Mouse (Mus musculus) ES-E14 (cell line): Measurements from ENCODE around the gene Ryr1. TPM values are rescaled to one million over a fixed set of nuclear protein-coding genes. Genes with fewer than 3 reads are reported as not detected.

Experiments
- DNase-seq: peaks from one replicate; pipeline ENCODE4 v3.0.0-alpha.2; 2013; ENCODE audit warnings: low read depth, low spot score
- H3K27ac ChIP-seq: 2 replicates; pipeline ENCODE4 v1.5.1; 2012; ENCODE audit warnings: low read depth, mild to moderate bottlenecking, low read length, moderate library complexity, mixed read lengths; ENCODE audit not compliant: poor library complexity, insufficient read depth, severe bottlenecking
- H3K36me3 ChIP-seq: 2 replicates; pipeline ENCODE4 v1.6.1; 2012; ENCODE audit warnings: mild to moderate bottlenecking, low read length, moderate library complexity, mixed read lengths; ENCODE audit not compliant: control insufficient read depth, poor library complexity, insufficient read depth, severe bottlenecking
- H3K4me1 ChIP-seq, 2 experiments: fragments of 150-350 bp in 1 of 2; sonication (generic) in 1 of 2; 2 replicates each; pipeline ENCODE4 v1.6.1; 2012; ENCODE audit warnings: low read length in 2 of 2, mild to moderate bottlenecking in 1 of 2, mixed read lengths in 1 of 2; ENCODE audit not compliant: control insufficient read depth in 2 of 2, insufficient read depth in 2 of 2, poor library complexity in 1 of 2
- H3K4me3 ChIP-seq, 2 experiments: fragments of 150-350 bp in 1 of 2; sonication (generic) in 1 of 2; 2 replicates each; pipeline ENCODE4 v1.5.1; 2012; ENCODE audit warnings: low read length in 2 of 2, low read depth in 1 of 2, mild to moderate bottlenecking in 1 of 2, mixed read lengths in 1 of 2; ENCODE audit not compliant: insufficient read depth in 1 of 2, poor library complexity in 1 of 2, severe bottlenecking in 1 of 2
- H3K9ac ChIP-seq: 2 replicates; pipeline ENCODE4 v1.6.1; 2012; ENCODE audit warnings: low read depth, mild to moderate bottlenecking, low read length, mixed read lengths; ENCODE audit not compliant: poor library complexity, insufficient read depth, severe bottlenecking
- H3K9me3 ChIP-seq: fragments of 150-350 bp; sonication (generic); 2 replicates; pipeline ENCODE4 v1.6.1; 2012; ENCODE audit warnings: low read depth, mild to moderate bottlenecking, low read length; ENCODE audit not compliant: control insufficient read depth, insufficient read depth
- CHD2 ChIP-seq: IDR thresholded peaks from 2 replicates; pipeline ENCODE4 v1.6.1; 2014; ENCODE audit warnings: mild to moderate bottlenecking, low read depth, low read length, inconsistent platforms
- HCFC1 ChIP-seq: IDR thresholded peaks from 2 replicates; pipeline ENCODE4 v1.6.1; 2012; ENCODE audit warnings: low read length, inconsistent platforms, borderline replicate concordance; ENCODE audit not compliant: insufficient read depth
- MAFK ChIP-seq: IDR thresholded peaks from 2 replicates; pipeline ENCODE4 v1.6.1; 2014; ENCODE audit warnings: mild to moderate bottlenecking, low read depth, low read length, inconsistent platforms; ENCODE audit not compliant: insufficient read depth
- ZC3H11A ChIP-seq: IDR thresholded peaks from 2 replicates; pipeline ENCODE4 v1.6.1; 2012; ENCODE audit warnings: low read depth, mild to moderate bottlenecking, inconsistent platforms, low read length, borderline replicate concordance
- ZNF384 ChIP-seq: IDR thresholded peaks from 2 replicates; pipeline ENCODE4 v1.6.1; 2012; ENCODE audit warnings: low read depth, low read length, inconsistent platforms
- in situ Hi-C, 2 experiments: fragments of 600-800 bp; cut with MboI; formaldehyde crosslinking; loops; one replicate each; pipeline ENCODE4 v1.15.1; 2025; ENCODE audit warnings: low sequenced_read_pairs in 2 of 2, inconsistent platforms in 1 of 2; ENCODE audit not compliant: unreplicated experiment in 2 of 2
- total RNA-seq: library from RNA; depleted of rRNA; stranded (reverse); fragments of 300-350 nt; gene quantifications from 2 replicates; pipeline ENCODE4 v1.2.3, GENCODE M21; 2012

Ryr1 gene
- total RNA-seq, 1 experiment, result 5.1 TPM

GRCm38 (mm10) chr7:29088817-29089216 lies 36.2 kb downstream of the Ryr1 start:
- H3K9ac ChIP-seq, result no peak overlapping the region
- DNase-seq, result no peak
- TF ChIP-seq CHD2 (no peak), ZNF384 (no peak), MAFK (no peak), HCFC1 (no peak), ZC3H11A (no peak)
- in situ Hi-C loops, result no loop called here
- H3K9me3 ChIP-seq, result no peaks in the 10 kb centered on the region
- no peak overlapping the region for H3K27ac ChIP-seq
- H3K36me3 ChIP-seq, result 0 out of 2 replicates have a peak, but pooled peaks cover 3% of the 10 kb centered on the region
- peaks cover 5 to 33% of the 10 kb centered on the region in 2 experiments; a peak in 3 of 4 replicates for H3K4me1 ChIP-seq
- H3K4me3 ChIP-seq, result no peak overlapping the region

- TF ChIP-seq MAFK, result no peak
- no peak for TF ChIP-seq CHD2
- TF ChIP-seq ZC3H11A, result no peak
- no peak for TF ChIP-seq ZNF384
- TF ChIP-seq HCFC1, result no peak
- peak overlapping the region; percentile 50 to 55; a peak in 3 of 4 replicates for H3K4me3 ChIP-seq
- H3K9ac ChIP-seq, result no peak overlapping the region
- no peak for DNase-seq
- in situ Hi-C loops, result no loop called here
- 0 out of 2 replicates have a peak, but pooled peaks cover under 1% of the 10 kb centered on the region for H3K36me3 ChIP-seq
- no peak overlapping the region for H3K27ac ChIP-seq
- H3K9me3 ChIP-seq, result no peaks in the 10 kb centered on the region
- peaks cover 5 to 33% of the 10 kb centered on the region in 2 experiments; a peak in 3 of 4 replicates for H3K4me1 ChIP-seq
These were observed 38.1 kb downstream of the Ryr1 start for GRCm38 (mm10) chr7:29086902-29087301.

- Histone ChIP-seq H3K36me3 (no peaks in the 10 kb centered on the region), H3K9ac (peak overlapping the region; percentile 45), H3K27ac (no peak overlapping the region), H3K9me3 (no peaks in the 10 kb centered on the region), H3K4me1 (peaks cover 5 to 33% of the 10 kb centered on the region in 2 experiments; a peak in 3 of 4 replicates), H3K4me3 (peak overlapping the region; percentile 19 to 51; a peak in 3 of 4 replicates)
- DNase-seq, result no peak
- no peak for TF ChIP-seq ZNF384
- no peak for TF ChIP-seq ZC3H11A
- no peak for TF ChIP-seq MAFK
- TF ChIP-seq HCFC1, result no peak
- no peak for TF ChIP-seq CHD2
- in situ Hi-C loops, result no loop called here
These were observed 39.0 kb downstream of the Ryr1 start for GRCm38 (mm10) chr7:29085981-29086380.

GRCm38 (mm10) chr7:29084411-29084810 lies 40.6 kb downstream of the Ryr1 start:
- in situ Hi-C loops, result no loop called here
- H3K27ac ChIP-seq, result no peak overlapping the region
- DNase-seq, result peak; percentile 67
- no peak overlapping the region for H3K4me3 ChIP-seq
- no peaks in the 10 kb centered on the region for H3K36me3 ChIP-seq
- H3K9ac ChIP-seq, result no peak overlapping the region
- peaks cover 3 to 29% of the 10 kb centered on the region in 2 experiments; a peak in 2 of 4 replicates for H3K4me1 ChIP-seq
- no peaks in the 10 kb centered on the region for H3K9me3 ChIP-seq
- TF ChIP-seq ZC3H11A, result no peak
- TF ChIP-seq CHD2, result no peak
- TF ChIP-seq ZNF384, result no peak
- no peak for TF ChIP-seq HCFC1
- no peak for TF ChIP-seq MAFK
